Mouse (Mus musculus) c-Kit-positive CD71-positive TER-119-positive erythroid progenitor cells, embryonic 14.5 days (primary cell): ENCODE results near the gene Gramd1b.

ENCODE experiments used
- DNase-seq: peaks from one replicate; pipeline ENCODE4 v3.0.0-alpha.2; 2013; ENCODE audit warnings: low spot score

Gene Gramd1b

DNA sequence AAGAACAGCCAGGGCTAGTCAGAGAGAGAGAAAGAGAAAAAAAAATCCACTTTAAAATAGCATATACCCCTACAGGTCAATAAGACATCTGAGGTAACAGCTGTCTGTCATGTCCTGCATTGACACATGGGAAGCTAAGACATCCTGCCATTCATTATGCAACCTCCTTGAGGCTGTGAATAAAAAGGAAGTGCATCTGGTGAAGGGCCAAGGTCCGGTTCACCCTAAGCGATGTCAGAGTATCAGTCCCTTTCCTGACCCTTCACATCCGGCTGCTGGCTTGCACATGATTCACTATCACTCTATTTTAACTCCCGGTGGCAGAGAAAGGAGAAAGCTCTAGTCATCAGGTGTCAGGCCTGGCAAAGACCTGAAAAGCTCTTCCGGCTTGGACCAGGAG, 73.7 kb downstream of the Gramd1b start:
- DNase-seq: no peak

DNA sequence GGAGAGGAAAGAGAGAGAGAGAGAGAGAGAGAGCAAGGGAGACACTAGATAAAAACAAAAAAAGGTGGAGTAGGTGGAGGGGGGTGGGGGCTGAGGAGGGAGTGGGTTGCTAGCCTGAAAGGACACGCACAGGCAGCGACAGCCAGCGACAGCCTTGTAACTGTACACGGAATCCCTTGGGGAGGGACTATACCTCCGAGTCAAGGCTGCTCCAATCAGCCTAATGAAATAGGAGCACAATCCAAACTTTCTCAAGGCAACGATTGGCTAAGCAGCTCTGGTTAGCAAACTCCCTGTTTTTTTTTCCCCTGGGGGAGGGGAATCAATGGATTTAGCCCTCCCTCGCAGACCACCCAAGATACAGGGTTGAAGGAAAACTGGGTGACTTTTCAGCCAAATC, 75.0 kb downstream of the Gramd1b start:
- no peak for DNase-seq

DNA sequence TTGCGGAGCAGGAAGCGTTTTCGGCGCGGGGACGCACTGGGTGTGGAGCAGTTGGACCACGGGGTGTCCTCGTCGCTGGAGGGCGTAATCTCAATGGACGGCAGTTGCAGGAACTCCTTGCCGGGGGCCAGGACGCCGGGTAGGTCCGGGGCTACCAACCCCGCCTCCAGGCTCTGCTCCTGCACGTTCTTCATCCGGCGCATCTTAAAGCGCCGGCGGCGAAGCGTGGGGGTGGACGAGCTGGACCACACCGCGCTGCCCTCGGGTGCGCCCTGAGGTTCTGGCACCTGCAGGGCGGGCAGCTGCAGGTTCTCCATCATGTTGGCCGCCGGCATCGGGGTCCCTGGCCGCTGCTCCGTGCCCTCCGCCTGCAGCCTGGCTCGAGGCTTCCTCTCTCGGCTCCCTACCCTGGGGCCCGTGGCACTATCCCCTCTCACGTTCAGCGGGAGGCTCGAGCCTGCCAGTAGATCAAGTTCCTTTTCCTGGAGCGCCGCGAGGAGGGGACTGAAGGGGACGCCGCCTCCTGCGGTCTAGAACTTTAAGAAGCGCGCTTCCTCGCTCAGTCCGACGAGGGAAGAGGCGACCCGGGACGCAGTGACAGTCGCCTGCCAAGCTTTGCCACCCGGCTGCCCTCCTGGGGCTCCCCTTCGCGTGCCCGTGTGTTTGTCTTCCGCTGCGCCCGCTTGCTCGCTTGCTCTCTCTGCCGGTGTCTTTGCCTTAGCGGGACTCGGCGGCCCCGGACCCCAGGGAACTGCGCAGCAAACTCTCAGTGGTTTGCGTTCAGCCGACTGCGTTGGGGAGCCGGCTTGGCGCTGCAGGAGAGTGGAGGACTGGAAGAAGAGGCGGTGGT, 75.6 kb downstream of the Gramd1b start:
- no peak for DNase-seq

GRCm38 (mm10) chr9:40455020-40455335, 76.2 kb downstream of the Gramd1b start:
- DNase-seq: no peak

GRCm38 (mm10) chr9:40453889-40454288, 77.3 kb downstream of the Gramd1b start:
- no peak for DNase-seq

DNA sequence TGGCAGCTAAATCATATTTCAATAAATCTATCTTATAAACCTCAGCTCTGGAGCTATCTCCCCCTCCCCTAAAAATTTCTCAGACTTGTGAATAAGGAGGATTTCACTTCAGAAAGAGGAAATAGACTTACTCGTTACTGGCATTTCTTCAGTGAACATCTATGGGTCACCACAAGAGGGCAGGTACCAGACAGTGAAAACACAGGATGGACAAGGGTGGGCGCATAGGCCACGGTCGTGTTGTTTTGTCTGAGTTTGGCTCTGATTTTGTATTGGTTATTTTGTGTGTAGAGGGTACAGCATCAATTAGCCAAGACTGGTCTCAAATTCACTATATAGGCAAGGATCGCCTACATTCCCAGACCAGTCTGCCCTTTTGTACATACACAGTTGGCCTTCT, 79.0 kb downstream of the Gramd1b start:
- DNase-seq: no peak

DNA sequence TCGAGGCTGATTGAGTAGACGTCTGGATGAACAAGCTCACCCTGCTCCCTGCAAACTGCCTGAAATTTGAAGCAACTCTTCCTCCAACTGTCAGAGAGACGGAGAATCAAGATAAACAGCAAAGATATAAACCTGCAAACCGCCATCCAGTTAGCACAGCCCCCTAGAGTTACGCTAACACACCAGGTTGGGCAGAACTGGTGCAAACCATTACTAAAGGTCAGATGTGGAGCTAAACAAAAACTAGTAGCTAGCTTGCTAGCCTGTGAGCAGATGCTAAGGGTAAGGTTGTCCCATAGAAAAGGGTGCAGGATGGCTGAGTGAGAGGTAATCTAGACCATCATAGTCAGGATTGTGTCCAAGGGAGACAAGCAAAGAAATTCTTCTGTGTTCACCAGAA, 80.4 kb downstream of the Gramd1b start:
- DNase-seq: no peak

DNA sequence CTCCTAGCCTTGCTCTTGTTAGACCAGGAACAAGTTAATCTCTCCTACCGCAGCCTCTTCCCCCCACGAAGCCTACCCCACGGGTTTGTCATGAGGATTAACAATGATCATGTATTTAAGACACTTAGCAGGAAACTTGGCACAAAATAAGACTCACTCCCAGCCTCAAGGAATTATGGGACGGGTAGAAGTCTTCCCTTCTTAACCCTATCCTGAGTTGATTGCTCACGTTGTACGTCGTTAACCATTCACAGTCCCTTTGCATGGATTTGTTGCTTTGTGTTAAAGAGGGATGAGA, 80.8 kb downstream of the Gramd1b start:
- no peak for DNase-seq

DNA sequence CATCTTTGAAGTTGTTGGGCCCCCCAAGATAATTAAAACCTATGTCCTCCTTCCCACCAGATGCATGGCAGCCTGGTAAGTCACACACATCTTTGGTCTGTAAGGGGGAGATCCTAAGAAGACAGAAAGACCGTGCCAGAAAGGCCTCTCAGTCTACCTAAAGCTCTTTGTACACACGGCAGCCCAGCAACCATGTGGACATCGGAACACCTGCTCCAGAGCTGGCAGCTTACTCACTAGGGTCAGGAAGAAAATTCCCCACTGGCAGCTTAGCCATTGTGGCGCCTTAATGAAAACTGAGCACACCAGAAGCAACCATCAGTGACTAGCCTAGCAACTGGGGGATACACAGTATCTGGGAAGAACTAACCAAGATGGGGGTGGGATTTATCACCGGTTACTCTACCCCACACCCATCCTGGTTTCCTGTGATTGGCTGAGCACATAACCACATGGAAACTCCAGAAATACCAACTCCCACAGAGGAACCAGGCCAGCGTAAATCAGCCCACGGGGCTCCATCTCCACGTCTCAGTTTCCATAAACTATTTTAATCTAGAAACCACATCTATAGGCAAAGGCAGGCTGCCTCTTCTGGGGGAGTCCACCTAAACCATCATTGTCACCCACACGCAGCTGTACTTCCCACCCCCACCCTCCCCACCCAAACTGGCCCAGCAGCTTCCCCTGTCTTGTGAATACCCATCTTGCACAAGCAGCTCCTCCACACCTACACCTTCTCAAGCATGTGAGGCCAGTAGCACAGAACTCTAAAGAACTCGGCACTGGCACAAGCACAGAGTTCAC, 81.4 kb downstream of the Gramd1b start:
- DNase-seq: no peak

DNA sequence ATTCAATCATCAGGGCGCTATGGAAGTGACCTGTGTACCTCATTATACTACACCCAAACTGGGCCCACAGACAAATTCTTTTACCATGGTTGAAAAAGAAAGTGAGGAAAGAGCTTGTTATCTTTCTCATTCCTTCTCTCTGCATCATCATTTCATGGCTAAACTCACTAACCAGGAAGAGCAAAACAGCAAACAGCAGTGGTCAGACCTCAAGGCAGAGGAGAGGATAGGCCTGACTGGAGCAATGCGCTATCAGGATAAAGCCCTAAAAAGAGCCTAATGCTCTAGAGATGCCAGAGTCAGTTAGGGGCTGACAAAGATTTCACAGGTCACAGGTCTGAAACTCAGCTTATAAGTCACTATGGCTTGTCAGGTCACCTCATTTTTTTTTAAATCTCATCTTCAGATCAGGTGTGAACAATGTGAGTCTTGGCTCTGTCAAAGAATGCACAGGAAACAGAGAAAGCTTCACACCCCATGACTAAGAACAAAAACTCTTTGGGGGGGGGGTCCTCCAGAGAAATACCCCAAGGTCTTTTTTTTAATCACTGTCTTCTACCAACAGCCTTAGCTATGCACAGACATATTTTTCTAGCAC, 82.4 kb downstream of the Gramd1b start:
- DNase-seq: no peak

DNA sequence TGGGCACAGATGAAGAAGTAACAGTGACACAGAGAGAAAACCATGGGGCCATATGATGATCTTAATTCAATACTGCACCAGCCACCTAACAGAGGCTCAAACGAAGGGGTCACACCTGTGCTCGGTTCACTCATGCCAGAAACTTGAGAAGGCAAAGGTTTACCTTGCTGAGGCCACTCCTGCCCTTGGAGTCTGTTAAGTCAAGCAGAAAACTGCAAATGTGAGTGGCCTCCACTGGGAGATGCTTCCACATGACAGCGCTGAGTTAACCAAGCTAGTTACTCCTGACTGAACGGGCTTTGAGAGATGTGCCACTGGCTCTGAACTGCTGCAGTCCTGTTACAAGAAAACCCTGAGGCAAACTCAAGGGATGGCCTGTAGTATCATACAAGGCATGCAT, 83.9 kb downstream of the Gramd1b start:
- no peak for DNase-seq

GRCm38 (mm10) chr9:40444961-40445360, 86.2 kb downstream of the Gramd1b start:
- no peak for DNase-seq

- no peak for DNase-seq
Measured at GRCm38 (mm10) chr9:40442784-40443183, 88.4 kb downstream of the Gramd1b start.

DNA sequence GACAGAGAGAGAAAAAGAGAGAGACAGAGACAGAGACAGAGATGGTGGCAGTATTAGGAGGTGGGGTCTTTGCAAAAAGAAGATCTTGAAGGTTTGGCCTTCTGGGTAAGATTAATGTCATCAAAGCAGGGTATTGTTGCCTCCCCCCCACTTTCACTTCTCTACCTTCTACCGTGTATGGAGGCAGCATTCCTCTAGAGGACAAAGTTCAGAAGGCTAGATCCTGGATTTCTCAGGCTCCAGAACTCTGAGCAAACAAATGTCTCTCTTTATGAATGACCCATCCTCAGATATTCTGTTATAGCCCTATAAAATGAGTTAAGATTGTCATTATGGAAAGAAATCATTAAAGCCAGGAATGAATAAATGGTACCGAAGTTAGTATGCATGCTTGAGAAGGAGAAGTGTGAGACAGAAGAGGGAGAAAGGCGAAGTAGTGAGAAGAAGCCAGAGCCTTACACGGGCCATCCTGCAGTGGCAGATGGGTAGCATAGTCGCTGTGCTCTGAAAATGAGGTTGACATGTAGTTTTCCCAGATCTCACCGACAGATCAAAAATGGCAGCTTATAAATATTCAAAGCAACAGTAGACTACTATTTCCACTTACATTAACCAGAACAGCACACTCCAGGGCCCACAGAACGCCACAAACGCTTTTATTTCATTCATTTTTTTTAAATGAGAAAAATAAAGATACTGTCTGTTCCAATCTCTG, 91.1 kb downstream of the Gramd1b start:
- no peak for DNase-seq

- DNase-seq: no peak
Measured at GRCm38 (mm10) chr9:40438731-40439526, 92.3 kb downstream of the Gramd1b start.

GRCm38 (mm10) chr9:40437891-40438290, 93.3 kb downstream of the Gramd1b start:
- no peak for DNase-seq

- DNase-seq: no peak
Measured at GRCm38 (mm10) chr9:40433286-40433685, 97.9 kb downstream of the Gramd1b start.

DNA sequence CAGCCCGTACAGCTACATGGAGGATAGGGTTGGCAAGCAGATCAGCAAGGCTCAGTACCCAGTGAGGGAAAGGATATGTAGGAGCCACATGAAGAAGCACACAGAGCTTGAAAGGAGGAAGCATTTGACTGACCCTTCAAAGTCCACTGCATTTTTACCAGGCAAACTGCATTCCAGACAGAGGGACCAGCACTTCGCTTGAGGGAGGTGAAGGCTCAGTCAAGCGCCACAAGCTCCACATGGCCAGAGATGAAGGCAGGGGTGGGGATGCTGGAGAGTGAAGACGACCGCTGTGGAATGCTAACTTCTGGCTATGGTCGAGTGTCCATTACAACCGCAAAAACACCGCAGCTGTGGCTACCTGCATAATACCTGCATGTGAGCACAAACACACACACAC, 100.2 kb downstream of the Gramd1b start:
- DNase-seq: no peak

DNA sequence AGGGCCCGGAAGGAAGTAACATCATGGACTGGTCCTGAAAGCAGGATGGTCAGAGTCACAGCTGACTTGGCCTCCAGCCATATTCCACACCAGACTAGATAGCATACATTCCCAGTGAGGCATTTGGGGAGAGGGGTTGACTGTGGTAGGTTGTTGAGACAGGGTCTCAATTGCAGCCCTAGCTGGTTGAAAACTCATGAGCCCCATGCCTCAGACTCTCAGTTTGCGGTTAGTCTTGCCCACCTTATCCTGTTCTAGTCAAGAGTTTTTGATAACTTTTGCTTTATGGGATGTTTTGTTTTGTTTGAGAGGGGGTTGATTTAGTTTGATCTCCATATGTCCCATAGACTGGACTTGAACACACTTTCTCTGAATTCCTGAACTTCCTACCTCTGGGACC, 103.5 kb downstream of the Gramd1b start:
- no peak for DNase-seq

DNA sequence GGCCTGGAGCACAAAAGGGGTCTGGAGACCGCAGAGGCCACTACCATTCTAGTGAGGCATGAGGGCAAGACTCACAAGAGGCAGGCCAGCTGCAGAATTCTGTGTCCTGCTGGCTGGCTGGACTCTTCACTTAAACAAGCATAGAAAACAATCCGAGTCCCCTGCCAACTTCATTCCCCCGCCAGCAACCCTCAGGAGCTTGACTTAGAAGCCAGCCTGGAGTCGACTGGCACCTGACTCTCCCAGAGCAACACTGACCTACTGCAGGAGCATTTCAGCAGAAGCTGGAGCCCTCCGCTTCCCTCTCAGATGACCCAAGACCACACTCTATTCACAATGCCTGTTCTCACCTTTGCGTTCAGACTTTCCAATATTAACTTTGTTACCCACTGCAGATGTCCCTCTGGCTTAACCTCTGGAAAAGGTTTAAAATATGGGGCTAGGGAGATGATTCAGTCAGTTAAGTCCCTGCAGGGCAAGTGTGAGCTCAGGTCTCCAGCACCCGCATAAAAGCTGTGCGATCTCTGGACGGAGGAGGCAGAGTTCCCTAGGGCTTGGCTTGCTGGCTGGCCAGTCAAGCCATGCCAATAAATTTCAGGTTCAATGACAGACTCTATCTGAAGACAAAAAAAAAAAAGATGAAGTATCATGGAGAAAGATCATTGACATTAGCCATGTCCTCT, 104.8 kb downstream of the Gramd1b start:
- DNase-seq: no peak

DNA sequence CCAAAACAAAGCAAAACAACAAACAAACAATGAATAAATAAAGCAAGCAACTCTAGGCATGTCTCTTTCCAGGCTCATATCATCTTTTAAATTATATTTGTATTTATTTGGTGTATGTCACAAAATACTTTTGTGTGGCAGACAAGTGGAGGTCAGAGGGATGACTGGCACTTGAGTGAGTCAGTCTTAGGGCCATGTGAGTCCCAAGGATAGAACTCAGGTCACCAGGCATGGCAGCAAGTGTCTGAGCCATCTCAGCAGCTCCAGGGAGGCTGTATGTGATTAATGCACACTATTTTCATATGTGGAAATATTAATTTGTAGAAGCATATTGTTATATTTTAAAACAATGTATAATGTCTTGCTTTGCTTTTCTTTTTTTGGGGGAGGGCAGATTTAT, 106.3 kb downstream of the Gramd1b start:
- no peak for DNase-seq
